Mouse (Mus musculus) midbrain, embryonic 12.5 days (tissue): Measurements from ENCODE around the gene Cars2. TPM values are rescaled to one million over a fixed set of nuclear protein-coding genes. Genes with fewer than 3 reads are reported as not detected.
A peak's percentile ranks its signal among the peaks of the same experiment; 100 is the strongest.
"Not testable (repeated sequence)": the region's sequence is repeated elsewhere in the genome, so short reads cannot be mapped to it uniquely, and the experiment has no call there.

Experiments used
- ATAC-seq: fragments of 200-750 bp; cut with Nextera tagmentation; 2 replicates; pipeline ENCODE4 v1.8.0; 2017; ENCODE audit warnings: low read depth, moderate TSS enrichment, moderate library complexity; ENCODE audit not compliant: low FRiP score
- H3K27ac ChIP-seq: fragments of 300-500 bp; sonication (generic); replicated peaks from 2 replicates; pipeline ENCODE4 v1.5.1; 2016; ENCODE audit warnings: mild to moderate bottlenecking
- H3K27me3 ChIP-seq: fragments of 300-500 bp; sonication (generic); 2 replicates; pipeline ENCODE4 v1.6.1; 2016; ENCODE audit warnings: mild to moderate bottlenecking
- H3K36me3 ChIP-seq: fragments of 300-500 bp; sonication (generic); 2 replicates; pipeline ENCODE4 v1.6.1; 2016
- H3K4me1 ChIP-seq: fragments of 300-500 bp; sonication (generic); 2 replicates; pipeline ENCODE4 v1.6.1; 2016
- H3K4me2 ChIP-seq: fragments of 300-500 bp; sonication (generic); replicated peaks from 2 replicates; pipeline ENCODE4 v1.6.1; 2016; ENCODE audit warnings: mild to moderate bottlenecking, moderate library complexity
- H3K4me3 ChIP-seq: fragments of 300-500 bp; sonication (generic); 2 replicates; pipeline ENCODE4 v1.5.1; 2016; ENCODE audit warnings: mild to moderate bottlenecking
- H3K9ac ChIP-seq: fragments of 300-500 bp; sonication (generic); replicated peaks from 2 replicates; pipeline ENCODE4 v1.6.1; 2016; ENCODE audit warnings: mild to moderate bottlenecking, moderate library complexity
- H3K9me3 ChIP-seq: fragments of 300-500 bp; sonication (generic); 2 replicates; pipeline ENCODE4 v1.6.1; 2016; ENCODE audit warnings: mild to moderate bottlenecking
- WGBS: fragments of 180-500 bp; shearing (Covaris S2); methylation state at CpG from one replicate; pipeline ENCODE4 v1.1.7; 2016; 5-methylcytosine and 5-hydroxymethylcytosine counted together
- polyA plus RNA-seq: library from polyadenylated mRNA; unstranded; fragments of >200 nt; fragmentation: Nextera tagmentation; extraction: Ambion mirVana; gene quantifications from 2 replicates; pipeline ENCODE4 v1.2.1, GENCODE M21; 2016

Cars2 gene
- polyA plus RNA-seq, 1 experiment from 2014 or later, result 20.9 TPM

DNA sequence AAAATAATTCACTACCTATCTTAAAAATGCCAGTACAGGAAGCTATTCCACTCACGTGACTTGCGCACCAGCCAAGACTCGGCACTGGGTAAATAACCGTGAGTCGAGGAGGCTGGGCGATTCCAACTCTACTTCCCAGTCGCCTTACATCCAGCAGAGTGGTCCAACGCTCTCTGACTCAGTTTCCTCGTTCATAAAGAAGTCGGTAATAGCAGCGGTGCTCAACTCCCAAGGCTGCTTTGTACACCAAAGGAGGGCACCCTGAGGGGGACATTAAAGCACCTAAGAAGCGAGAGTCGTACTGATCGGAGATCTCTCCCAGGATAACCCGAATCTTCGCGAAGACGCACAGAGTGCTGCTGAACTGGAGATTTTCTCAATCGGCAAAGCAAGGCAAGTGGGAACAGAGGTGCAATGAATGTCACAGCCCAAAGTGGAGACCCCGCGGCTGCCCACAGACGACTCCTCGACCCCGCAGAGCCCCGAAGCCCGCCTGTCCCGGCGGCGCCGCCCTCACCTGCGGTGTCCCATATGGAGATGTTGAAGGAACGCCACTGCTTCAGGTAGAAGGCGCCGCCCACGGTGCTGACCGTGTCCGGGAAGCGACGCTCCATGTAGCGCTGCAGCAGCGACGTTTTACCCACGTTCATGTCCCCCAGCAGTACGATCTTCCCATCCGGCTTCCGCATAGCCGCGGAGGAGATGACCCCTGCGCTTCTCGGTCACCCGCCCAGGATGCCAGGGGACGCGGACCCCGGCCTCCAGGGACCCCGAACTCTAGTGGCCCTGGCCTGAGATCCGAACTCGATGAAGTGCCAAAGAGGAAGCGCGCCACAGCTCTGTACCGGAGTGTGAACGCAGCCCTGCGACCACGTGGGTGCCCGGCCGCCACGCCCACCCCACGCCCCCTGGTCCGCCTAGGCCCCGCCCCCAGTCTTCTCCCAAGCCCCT, 72.5 kb downstream of the Cars2 start, which contains the start of gene Rab20:
TSS of gene Rab20 (minus strand) at position 900 of the 951 bp plus-strand sequence.
- no peak within 1 kb of the TSS for H3K27ac ChIP-seq
- no peaks in the 10 kb centered on the region for H3K9me3 ChIP-seq
- H3K4me3 ChIP-seq, result peak within 1 kb of the TSS; percentile 50
- peak within 1 kb of the TSS; percentile 41; the same call in 1 of the 2 replicates for H3K9ac ChIP-seq
- peaks cover 96% of the 10 kb centered on the region for H3K27me3 ChIP-seq
- H3K4me1 ChIP-seq, result peaks cover 21% of the 10 kb centered on the region
- H3K4me2 ChIP-seq, result peak within 1 kb of the TSS; percentile 93
- peak; percentile 88 for ATAC-seq
- WGBS, result under 1% methylated on average over 66 of the region's 69 CpGs
- no peaks in the 10 kb centered on the region for H3K36me3 ChIP-seq

DNA sequence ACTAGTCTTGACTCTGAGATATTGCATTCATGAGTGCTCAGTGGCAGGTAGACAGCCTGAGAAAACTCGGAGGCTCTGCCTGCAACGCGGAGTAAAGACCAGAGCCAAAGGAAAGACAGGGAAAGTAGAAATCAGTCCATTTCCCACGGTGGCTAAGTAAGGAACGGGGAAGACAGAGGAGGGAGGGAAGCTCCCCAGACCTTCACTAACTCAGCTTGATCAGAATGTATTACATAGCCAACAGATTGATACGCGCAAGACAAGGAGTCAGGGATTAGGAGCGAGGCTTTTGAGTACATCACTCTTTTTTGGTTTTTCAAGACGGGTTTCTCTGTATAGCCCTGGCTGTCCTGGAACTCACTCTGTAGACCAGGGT, 73.4 kb downstream of the Cars2 start:
- no peak overlapping the region for H3K27ac ChIP-seq
- H3K4me3 ChIP-seq, result peak overlapping the region; percentile 15
- no peaks in the 10 kb centered on the region for H3K9me3 ChIP-seq
- no peak for ATAC-seq
- H3K36me3 ChIP-seq, result no peaks in the 10 kb centered on the region
- H3K9ac ChIP-seq, result no peak overlapping the region
- peaks cover 92% of the 10 kb centered on the region for H3K27me3 ChIP-seq
- H3K4me2 ChIP-seq, result peak overlapping the region; percentile 25
- H3K4me1 ChIP-seq, result peaks cover 21% of the 10 kb centered on the region
- 4% methylated on average over 9 of the region's 9 CpGs for WGBS

DNA sequence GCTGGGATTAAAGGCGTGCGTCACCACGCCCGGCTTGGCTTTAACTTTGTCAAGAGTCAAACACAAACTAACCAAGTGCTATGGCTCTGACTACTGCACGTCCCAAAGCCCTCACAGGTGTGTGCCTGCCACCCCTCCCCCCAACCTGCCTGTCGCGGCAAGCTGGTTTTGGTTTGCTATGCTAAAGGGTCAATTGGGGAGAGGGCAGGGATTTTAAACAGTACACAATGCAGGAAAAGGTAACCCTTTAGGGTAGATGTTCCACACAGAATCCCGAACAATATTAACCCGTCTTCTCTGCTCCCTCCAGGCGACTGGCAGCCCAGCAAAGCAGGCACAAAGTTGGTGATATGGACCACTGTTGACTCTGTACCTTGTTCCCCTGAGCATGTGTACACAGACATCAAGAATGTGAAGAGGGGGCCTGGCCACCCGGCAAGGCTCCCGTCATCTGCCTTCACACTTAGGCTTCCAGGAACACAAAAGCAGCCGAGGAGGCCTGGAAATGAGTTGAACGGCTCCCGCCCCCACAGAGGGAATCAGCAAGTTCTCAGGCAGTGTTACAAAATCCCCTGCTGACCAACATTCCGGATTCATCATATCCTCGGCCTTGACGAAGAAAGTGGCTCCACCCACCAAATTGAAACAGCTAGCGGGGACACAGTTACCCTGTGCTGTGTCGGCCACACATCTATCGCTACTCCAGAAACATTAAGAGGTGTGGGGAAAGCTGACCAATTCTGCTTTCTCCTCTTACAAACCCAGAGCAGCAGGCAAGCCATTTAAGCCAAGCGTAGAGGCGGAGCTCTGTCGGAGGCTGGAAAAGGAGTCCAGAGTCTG, 74.0 kb downstream of the Cars2 start:
- Histone ChIP-seq H3K36me3 (no peaks in the 10 kb centered on the region), H3K27me3 (peaks cover 85% of the 10 kb centered on the region), H3K4me2 (peak overlapping the region; percentile 25), H3K4me1 (peaks cover 21% of the 10 kb centered on the region), H3K9me3 (no peaks in the 10 kb centered on the region), H3K9ac (no peak overlapping the region), H3K27ac (no peak overlapping the region), H3K4me3 (peak overlapping the region; percentile 15)
- no peak for ATAC-seq
- 6% methylated on average over 24 of the region's 24 CpGs for WGBS

DNA sequence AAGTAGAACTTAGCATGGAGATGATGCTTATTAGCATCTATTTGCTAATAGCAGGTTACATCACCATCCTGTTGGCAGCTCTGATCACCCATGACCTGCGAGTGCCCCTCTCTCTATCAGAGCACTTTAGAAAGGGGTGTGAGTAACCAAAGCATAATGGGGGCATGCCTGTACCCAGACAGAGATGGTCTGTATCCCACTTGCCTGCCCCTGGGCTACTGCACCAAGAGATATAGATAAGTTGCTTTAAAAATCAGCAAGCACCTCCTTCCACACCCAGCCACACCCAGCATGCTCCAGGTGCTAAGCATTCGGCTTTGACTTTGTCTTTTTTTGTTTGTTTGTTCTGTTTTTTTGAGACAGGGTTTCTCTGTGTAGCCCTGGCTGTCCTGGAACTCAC, 74.7 kb downstream of the Cars2 start:
- ATAC-seq, result no peak
- Histone ChIP-seq H3K4me2 (no peak overlapping the region), H3K27ac (no peak overlapping the region), H3K4me3 (no peak overlapping the region), H3K4me1 (peaks cover 21% of the 10 kb centered on the region), H3K9me3 (no peaks in the 10 kb centered on the region), H3K36me3 (no peaks in the 10 kb centered on the region), H3K9ac (no peak overlapping the region), H3K27me3 (peaks cover 85% of the 10 kb centered on the region)
- WGBS, result 30% methylated on average over 2 of the region's 2 CpGs

DNA sequence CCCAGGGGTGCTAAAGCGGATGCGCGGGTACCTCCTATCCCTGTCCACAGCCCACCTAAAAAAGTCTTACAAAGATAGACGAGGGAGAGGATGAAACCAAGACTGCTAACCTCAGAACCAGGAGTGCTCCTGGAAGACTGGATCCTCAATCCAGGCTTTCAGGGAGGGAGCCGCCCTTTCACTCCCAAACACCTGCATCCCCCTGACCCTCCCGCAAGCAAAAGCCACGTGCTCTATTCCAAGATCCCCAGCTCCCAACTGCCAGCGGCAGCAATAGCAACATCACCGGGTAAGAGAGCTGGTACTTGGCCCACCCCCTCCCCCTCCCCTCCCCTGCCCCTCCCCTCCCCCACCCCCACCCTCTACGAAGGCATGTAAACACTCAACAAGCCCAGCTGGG, 75.2 kb downstream of the Cars2 start:
- no peak overlapping the region for H3K4me3 ChIP-seq
- no peak for ATAC-seq
- no peak overlapping the region for H3K27ac ChIP-seq
- no peak overlapping the region for H3K4me2 ChIP-seq
- no peaks in the 10 kb centered on the region for H3K36me3 ChIP-seq
- H3K4me1 ChIP-seq, result peaks cover 21% of the 10 kb centered on the region
- no peak overlapping the region for H3K9ac ChIP-seq
- WGBS, result 9% methylated on average over 9 of the region's 10 CpGs
- peaks cover 85% of the 10 kb centered on the region for H3K27me3 ChIP-seq
- no peaks in the 10 kb centered on the region for H3K9me3 ChIP-seq

DNA sequence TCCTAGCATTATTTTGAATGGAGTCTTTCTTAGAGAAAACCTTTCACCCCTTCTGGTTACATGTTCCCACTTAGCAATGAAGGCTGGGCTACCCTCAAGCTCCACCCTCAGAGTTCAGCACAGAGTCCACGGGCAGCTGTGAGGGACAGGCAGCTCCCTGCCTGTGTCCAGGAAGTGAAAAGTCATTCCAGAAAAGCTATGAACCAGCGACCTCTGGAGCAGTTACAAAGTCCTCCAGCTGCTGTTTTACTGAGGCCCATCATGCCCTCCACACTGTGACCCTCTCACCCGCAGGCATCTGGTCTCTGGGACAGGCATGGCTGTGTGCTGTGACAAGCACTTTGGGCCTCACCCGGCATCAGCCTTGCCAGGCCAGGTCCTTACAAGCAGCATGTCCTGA, 77.5 kb downstream of the Cars2 start:
- Histone ChIP-seq H3K9me3 (no peaks in the 10 kb centered on the region), H3K27me3 (peaks cover 62% of the 10 kb centered on the region), H3K9ac (no peak overlapping the region), H3K4me3 (no peak overlapping the region), H3K4me2 (no peak overlapping the region), H3K27ac (no peak overlapping the region), H3K36me3 (no peaks in the 10 kb centered on the region), H3K4me1 (peaks cover 14% of the 10 kb centered on the region)
- 46% methylated on average over 4 of the region's 4 CpGs for WGBS
- ATAC-seq, result no peak

DNA sequence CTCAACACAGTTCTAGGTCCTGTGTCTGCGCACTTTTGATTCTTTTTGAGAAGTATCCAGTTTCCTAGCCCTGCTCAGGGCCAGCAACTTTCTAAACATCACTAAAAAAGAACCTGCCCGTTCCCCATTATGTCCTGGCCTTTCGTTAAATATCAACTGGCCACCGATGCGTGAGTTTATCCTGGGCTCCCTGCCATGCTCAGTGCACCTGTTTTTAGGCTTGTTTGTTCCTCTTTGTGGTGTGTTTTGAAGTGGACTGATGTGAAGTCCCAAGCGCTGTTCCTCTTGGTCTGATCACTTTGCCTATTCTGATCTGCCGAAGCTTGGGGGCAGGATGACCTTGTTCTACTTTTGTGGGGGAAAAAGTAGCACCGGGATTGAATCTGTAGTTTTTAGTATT, 79.3 kb downstream of the Cars2 start:
- WGBS, result 43% methylated on average over 8 of the region's 8 CpGs
- Histone ChIP-seq H3K9me3 (no peaks in the 10 kb centered on the region), H3K4me3 (no peak overlapping the region), H3K4me1 (peaks cover 1% of the 10 kb centered on the region; the same call in 1 of the 2 replicates), H3K4me2 (no peak overlapping the region), H3K36me3 (no peaks in the 10 kb centered on the region), H3K27me3 (peaks cover 44% of the 10 kb centered on the region), H3K27ac (no peak overlapping the region), H3K9ac (no peak overlapping the region)
- no peak for ATAC-seq

DNA sequence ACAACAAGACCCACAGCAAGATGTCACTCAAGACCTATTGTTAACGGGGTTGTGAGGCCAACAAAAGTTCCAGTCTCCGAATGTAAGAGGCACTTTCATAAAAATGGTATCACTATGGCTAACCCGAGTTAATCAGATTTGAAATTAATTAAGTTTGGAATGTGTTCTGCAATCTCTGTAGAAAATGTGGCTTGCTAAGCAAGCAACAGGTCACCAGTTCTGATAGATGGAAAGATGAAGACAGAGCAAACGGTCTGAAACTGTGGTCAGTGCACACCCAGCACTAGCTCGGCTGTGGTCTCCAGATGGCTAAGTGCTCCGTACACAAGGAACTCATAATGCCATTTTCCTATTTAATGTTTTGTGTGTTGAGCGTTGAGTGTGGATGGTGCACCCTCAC, 79.9 kb downstream of the Cars2 start:
- peaks cover 38% of the 10 kb centered on the region for H3K27me3 ChIP-seq
- WGBS, result 70% methylated on average over 7 of the region's 7 CpGs

DNA sequence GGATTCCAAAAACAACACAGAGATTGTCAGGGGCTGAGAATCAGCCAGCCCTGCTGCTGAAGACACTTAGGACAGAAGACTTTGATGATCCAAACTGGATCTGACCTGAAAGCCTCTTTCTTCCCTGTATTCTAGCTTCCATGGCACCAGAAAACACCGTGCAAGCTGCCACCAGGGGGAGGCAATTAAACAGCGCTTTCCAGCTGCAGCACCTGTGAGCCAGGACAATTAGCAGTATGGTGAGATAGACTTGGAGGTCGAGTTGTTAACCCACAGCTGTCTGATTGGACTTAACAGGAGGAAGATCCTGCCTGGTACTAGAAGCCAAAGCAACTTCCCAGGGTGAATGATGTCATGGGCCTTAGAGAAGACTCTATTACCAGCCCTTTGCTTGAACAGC, 81.5 kb downstream of the Cars2 start:
- Histone ChIP-seq H3K4me3 (no peak overlapping the region), H3K9ac (no peak overlapping the region), H3K4me2 (no peak overlapping the region), H3K27me3 (peaks cover 22% of the 10 kb centered on the region), H3K36me3 (no peaks in the 10 kb centered on the region), H3K27ac (no peak overlapping the region), H3K4me1 (peaks cover 8% of the 10 kb centered on the region), H3K9me3 (no peaks in the 10 kb centered on the region)
- ATAC-seq, result no peak
- 12% methylated on average over 3 of the region's 3 CpGs for WGBS

More for the DNA sequence above, 79.9 kb downstream of the Cars2 start:
- no peak overlapping the region for H3K4me2 ChIP-seq
- no peak for ATAC-seq
- peaks cover 6% of the 10 kb centered on the region for H3K4me1 ChIP-seq
- H3K9me3 ChIP-seq, result no peaks in the 10 kb centered on the region
- H3K9ac ChIP-seq, result no peak overlapping the region
- no peak overlapping the region for H3K4me3 ChIP-seq
- no peaks in the 10 kb centered on the region for H3K36me3 ChIP-seq
- no peak overlapping the region for H3K27ac ChIP-seq

DNA sequence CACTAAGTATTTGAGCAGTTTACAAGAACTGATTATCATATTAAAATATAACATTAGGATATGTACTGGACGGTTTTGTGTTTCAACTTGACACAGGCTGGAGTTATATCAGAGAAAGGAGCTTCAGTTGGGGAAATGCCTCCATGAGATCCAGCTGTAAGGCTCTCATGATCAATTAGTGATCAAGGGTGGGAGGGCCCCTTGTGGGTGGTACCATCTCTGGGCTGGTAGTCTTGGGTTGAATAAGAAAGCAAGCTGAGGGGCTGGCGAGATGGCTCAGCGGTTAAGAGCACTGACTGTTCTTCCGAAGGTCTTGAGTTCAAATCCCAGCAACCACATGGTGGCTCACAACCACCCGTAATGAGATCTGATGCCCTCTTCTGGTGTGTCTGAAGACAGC, 84.1 kb downstream of the Cars2 start:
- not testable (repeated sequence) for H3K4me2 ChIP-seq, H3K27me3 ChIP-seq, H3K36me3 ChIP-seq, H3K4me3 ChIP-seq, ATAC-seq, H3K9me3 ChIP-seq, H3K27ac ChIP-seq, H3K4me1 ChIP-seq, H3K9ac ChIP-seq
- 71% methylated on average over 5 of the region's 5 CpGs for WGBS

DNA sequence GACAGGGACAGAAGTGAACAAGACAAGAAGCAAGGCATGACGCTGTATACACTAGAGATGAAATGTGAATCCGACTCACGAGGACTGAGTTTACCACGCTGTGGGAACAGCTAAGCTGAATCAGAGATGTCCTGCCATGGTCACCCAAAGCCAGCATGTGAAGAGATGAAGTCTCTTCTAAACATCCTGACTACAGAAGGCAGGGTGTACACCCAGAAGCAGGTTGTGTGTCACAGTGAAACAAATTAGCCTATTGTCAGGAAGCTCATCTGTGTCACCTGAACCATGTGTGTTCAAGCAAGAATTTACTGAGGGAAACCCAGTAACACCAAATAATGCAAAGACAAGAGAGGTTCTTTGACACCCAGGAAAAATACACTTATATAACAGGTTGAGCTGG, 85.0 kb downstream of the Cars2 start:
- Histone ChIP-seq H3K27me3 (0 out of 2 replicates have a peak, but pooled peaks cover 2% of the 10 kb centered on the region), H3K9ac (no peak overlapping the region), H3K4me3 (no peak overlapping the region), H3K4me2 (no peak overlapping the region), H3K27ac (no peak overlapping the region; the same call in 1 of the 2 replicates), H3K9me3 (no peaks in the 10 kb centered on the region), H3K4me1 (peaks cover 8% of the 10 kb centered on the region), H3K36me3 (no peaks in the 10 kb centered on the region)
- ATAC-seq, result no peak
- 88% methylated on average over 4 of the region's 4 CpGs for WGBS

DNA sequence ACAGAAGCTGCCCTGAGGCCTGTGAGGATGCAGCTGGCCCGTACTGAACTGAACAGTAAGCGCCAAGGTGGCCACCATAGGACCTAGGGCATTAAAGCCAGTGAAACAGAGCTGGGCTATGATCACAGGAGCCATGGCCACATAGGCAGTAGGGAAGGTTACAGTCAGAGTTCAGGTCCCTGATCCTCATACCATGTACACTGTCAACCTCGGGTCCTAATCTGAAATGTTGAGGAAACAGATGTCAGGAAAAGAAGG, 85.9 kb downstream of the Cars2 start:
- peaks cover 8% of the 10 kb centered on the region for H3K4me1 ChIP-seq
- H3K4me3 ChIP-seq, result no peak overlapping the region
- H3K36me3 ChIP-seq, result no peaks in the 10 kb centered on the region
- H3K4me2 ChIP-seq, result no peak overlapping the region
- no peaks in the 10 kb centered on the region for H3K27me3 ChIP-seq
- 92% methylated on average over 3 of the region's 3 CpGs for WGBS
- no peak for ATAC-seq
- H3K9ac ChIP-seq, result no peak overlapping the region
- no peak overlapping the region for H3K27ac ChIP-seq
- H3K9me3 ChIP-seq, result 0 out of 2 replicates have a peak, but pooled peaks cover 4% of the 10 kb centered on the region
